Mouse (Mus musculus): ENCODE measurements at regions not wholly inside any gene's neighbourhood (a gene's known extent, or its start where the extent isn't known, plus 50 kb on each side); places are given as distances from the start of the nearest gene placed in this dataset.

- Histone ChIP-seq H3K27me3 (ENCODE audit: control insufficient read depth, insufficient read depth, low read length, poor library complexity, severe bottlenecking) (no peaks in the 10 kb centered on the region), H3K9me3 (replicated peaks; ENCODE audit: control insufficient read depth, insufficient read depth, low read length, poor library complexity, severe bottlenecking) (0 out of 2 replicates have a peak, but pooled peaks cover 2% of the 10 kb centered on the region), H3K4me3 (ENCODE audit: low read depth, low read length) (no peak overlapping the region), H3K27ac (ENCODE audit: insufficient read depth, low read length) (no peak overlapping the region), H3K36me3 (ENCODE audit: control insufficient read depth, insufficient read depth, low read length, poor library complexity, severe bottlenecking) (no peaks in the 10 kb centered on the region), H3K9ac (ENCODE audit: low read depth, poor library complexity, severe bottlenecking) (no peak overlapping the region), H3K4me1 (ENCODE audit: control insufficient read depth, insufficient read depth, low read length) (peaks cover 8% of the 10 kb centered on the region)
- TF ChIP-seq POLR2A (IDR thresholded peaks at IDR 0.05; ENCODE audit: insufficient read depth, low read length) = no peak
- no peak for TF ChIP-seq CTCF (IDR thresholded peaks at IDR 0.05; ENCODE audit: low read depth, low read length)
- TF ChIP-seq EP300 (IDR thresholded peaks at IDR 0.05; ENCODE audit: insufficient read depth, low read depth, low read length) = no peak
Observed at GRCm38 (mm10) chr1:35986666-35987065, 81.5 kb upstream of the Hs6st1 start.

- Histone ChIP-seq H3K4me1 (ENCODE audit: control insufficient read depth, insufficient read depth, low read length) (no peaks in the 10 kb centered on the region), H3K36me3 (ENCODE audit: control insufficient read depth, insufficient read depth, low read length, poor library complexity, severe bottlenecking) (no peaks in the 10 kb centered on the region), H3K27me3 (ENCODE audit: control insufficient read depth, insufficient read depth, low read length, poor library complexity, severe bottlenecking) (no peaks in the 10 kb centered on the region), H3K9me3 (replicated peaks; ENCODE audit: control insufficient read depth, insufficient read depth, low read length, poor library complexity, severe bottlenecking) (0 out of 2 replicates have a peak, but pooled peaks cover 2% of the 10 kb centered on the region), H3K4me3 (ENCODE audit: low read depth, low read length) (no peak overlapping the region), H3K27ac (ENCODE audit: insufficient read depth, low read length) (no peak overlapping the region), H3K9ac (ENCODE audit: low read depth, poor library complexity, severe bottlenecking) (no peak overlapping the region)
- no peak for TF ChIP-seq EP300 (IDR thresholded peaks at IDR 0.05; ENCODE audit: insufficient read depth, low read depth, low read length)
- no peak for TF ChIP-seq CTCF (IDR thresholded peaks at IDR 0.05; ENCODE audit: low read depth, low read length)
- TF ChIP-seq POLR2A (IDR thresholded peaks at IDR 0.05; ENCODE audit: insufficient read depth, low read length) = no peak
Observed at GRCm38 (mm10) chr1:35992227-35992909, 75.8 kb upstream of the Hs6st1 start.

- H3K27me3 ChIP-seq (ENCODE audit: control insufficient read depth, insufficient read depth, low read length, poor library complexity, severe bottlenecking) = no peaks in the 10 kb centered on the region
- H3K4me3 ChIP-seq (ENCODE audit: low read depth, low read length) = no peak overlapping the region
- H3K27ac ChIP-seq (ENCODE audit: insufficient read depth, low read length) = no peak overlapping the region
- no peaks in the 10 kb centered on the region for H3K4me1 ChIP-seq (ENCODE audit: control insufficient read depth, insufficient read depth, low read length)
- 0 out of 2 replicates have a peak, but pooled peaks cover 2% of the 10 kb centered on the region for H3K9me3 ChIP-seq (replicated peaks; ENCODE audit: control insufficient read depth, insufficient read depth, low read length, poor library complexity, severe bottlenecking)
- TF ChIP-seq POLR2A (IDR thresholded peaks at IDR 0.05; ENCODE audit: insufficient read depth, low read length) = no peak
- no peak for TF ChIP-seq CTCF (IDR thresholded peaks at IDR 0.05; ENCODE audit: low read depth, low read length)
- no peak for TF ChIP-seq EP300 (IDR thresholded peaks at IDR 0.05; ENCODE audit: insufficient read depth, low read depth, low read length)
- no peaks in the 10 kb centered on the region for H3K36me3 ChIP-seq (ENCODE audit: control insufficient read depth, insufficient read depth, low read length, poor library complexity, severe bottlenecking)
- no peak overlapping the region for H3K9ac ChIP-seq (ENCODE audit: low read depth, poor library complexity, severe bottlenecking)
Observed at GRCm38 (mm10) chr1:35992937-35993336, 75.3 kb upstream of the Hs6st1 start.

- no peaks in the 10 kb centered on the region for H3K27me3 ChIP-seq (ENCODE audit: control insufficient read depth, insufficient read depth, low read length, poor library complexity, severe bottlenecking)
- H3K9me3 ChIP-seq (replicated peaks; ENCODE audit: control insufficient read depth, insufficient read depth, low read length, poor library complexity, severe bottlenecking) = no peaks in the 10 kb centered on the region
- H3K4me1 ChIP-seq (ENCODE audit: control insufficient read depth, insufficient read depth, low read length) = no peaks in the 10 kb centered on the region
- H3K36me3 ChIP-seq (ENCODE audit: control insufficient read depth, insufficient read depth, low read length, poor library complexity, severe bottlenecking) = no peaks in the 10 kb centered on the region
- H3K9ac ChIP-seq (ENCODE audit: low read depth, poor library complexity, severe bottlenecking) = no peak overlapping the region
- no peak overlapping the region for H3K27ac ChIP-seq (ENCODE audit: insufficient read depth, low read length)
- no peak for TF ChIP-seq POLR2A (IDR thresholded peaks at IDR 0.05; ENCODE audit: insufficient read depth, low read length)
- TF ChIP-seq EP300 (IDR thresholded peaks at IDR 0.05; ENCODE audit: insufficient read depth, low read depth, low read length) = peak; percentile 50; the same call in 1 of the 2 replicates
- no peak overlapping the region for H3K4me3 ChIP-seq (ENCODE audit: low read depth, low read length)
Observed at GRCm38 (mm10) chr1:35995691-35996090, 72.5 kb upstream of the Hs6st1 start.

GRCm38 (mm10) chr1:36001319-36001718, 66.9 kb upstream of the Hs6st1 start:
- H3K27ac ChIP-seq (ENCODE audit: insufficient read depth, low read length) = no peak overlapping the region
- H3K9me3 ChIP-seq (replicated peaks; ENCODE audit: control insufficient read depth, insufficient read depth, low read length, poor library complexity, severe bottlenecking) = 0 out of 2 replicates have a peak, but pooled peaks cover 5% of the 10 kb centered on the region
- H3K4me3 ChIP-seq (ENCODE audit: low read depth, low read length) = no peak overlapping the region
- H3K27me3 ChIP-seq (ENCODE audit: control insufficient read depth, insufficient read depth, low read length, poor library complexity, severe bottlenecking) = no peaks in the 10 kb centered on the region
- peaks cover 2% of the 10 kb centered on the region for H3K4me1 ChIP-seq (ENCODE audit: control insufficient read depth, insufficient read depth, low read length)
- TF ChIP-seq EP300 (IDR thresholded peaks at IDR 0.05; ENCODE audit: insufficient read depth, low read depth, low read length) (no peak), CTCF (IDR thresholded peaks at IDR 0.05; ENCODE audit: low read depth, low read length) (no peak), POLR2A (IDR thresholded peaks at IDR 0.05; ENCODE audit: insufficient read depth, low read length) (no peak)
- no peaks in the 10 kb centered on the region for H3K36me3 ChIP-seq (ENCODE audit: control insufficient read depth, insufficient read depth, low read length, poor library complexity, severe bottlenecking)
- no peak overlapping the region for H3K9ac ChIP-seq (ENCODE audit: low read depth, poor library complexity, severe bottlenecking)

GRCm38 (mm10) chr1:36001821-36002220, 66.4 kb upstream of the Hs6st1 start:
- no peak overlapping the region for H3K27ac ChIP-seq (ENCODE audit: insufficient read depth, low read length)
- H3K27me3 ChIP-seq (ENCODE audit: control insufficient read depth, insufficient read depth, low read length, poor library complexity, severe bottlenecking) = no peaks in the 10 kb centered on the region
- H3K4me1 ChIP-seq (ENCODE audit: control insufficient read depth, insufficient read depth, low read length) = peaks cover 2% of the 10 kb centered on the region
- H3K9ac ChIP-seq (ENCODE audit: low read depth, poor library complexity, severe bottlenecking) = no peak overlapping the region
- 0 out of 2 replicates have a peak, but pooled peaks cover 5% of the 10 kb centered on the region for H3K9me3 ChIP-seq (replicated peaks; ENCODE audit: control insufficient read depth, insufficient read depth, low read length, poor library complexity, severe bottlenecking)
- TF ChIP-seq EP300 (IDR thresholded peaks at IDR 0.05; ENCODE audit: insufficient read depth, low read depth, low read length) = peak; percentile 89
- no peak for TF ChIP-seq POLR2A (IDR thresholded peaks at IDR 0.05; ENCODE audit: insufficient read depth, low read length)
- TF ChIP-seq CTCF (IDR thresholded peaks at IDR 0.05; ENCODE audit: low read depth, low read length) = no peak
- no peak overlapping the region for H3K4me3 ChIP-seq (ENCODE audit: low read depth, low read length)
- H3K36me3 ChIP-seq (ENCODE audit: control insufficient read depth, insufficient read depth, low read length, poor library complexity, severe bottlenecking) = no peaks in the 10 kb centered on the region

All from ES-Bruce4 (cell line).